Mouse (Mus musculus) left cerebral cortex, adult 2 months (tissue): ENCODE measurements at regions not wholly inside any gene's neighbourhood (a gene's known extent, or its start where the extent isn't known, plus 50 kb on each side); places are given as distances from the start of the nearest gene placed in this dataset.
"Not testable (repeated sequence)": the region's sequence is repeated elsewhere in the genome, so short reads cannot be mapped to it uniquely, and the experiment has no call there.

Source experiments
- DNase-seq, 2 experiments: peaks; one replicate each; pipeline ENCODE4 v3.0.0; 2021 to 2022; ENCODE audit warnings: low spot score in 2 of 2, mixed read lengths in 1 of 2; ENCODE audit errors: extremely low spot score in 1 of 2
- H3K27ac ChIP-seq: fragments of 200-600 bp; 2 replicates; pipeline ENCODE4 v1.8.1; 2022
- H3K4me3 ChIP-seq: fragments of 200-600 bp; 2 replicates; pipeline ENCODE4 v1.8.1; 2022
- CTCF ChIP-seq: fragments of 200-600 bp; IDR thresholded peaks from 2 replicates; pipeline ENCODE4 v1.8.1; 2022; ENCODE audit warnings: antibody characterized with exemption, mild to moderate bottlenecking, moderate library complexity
- intact Hi-C: fragments of 180-260 bp; cut with DNase I; formaldehyde crosslinking; loops from one replicate; pipeline ENCODE4 v1.15.1; 2025

DNA sequence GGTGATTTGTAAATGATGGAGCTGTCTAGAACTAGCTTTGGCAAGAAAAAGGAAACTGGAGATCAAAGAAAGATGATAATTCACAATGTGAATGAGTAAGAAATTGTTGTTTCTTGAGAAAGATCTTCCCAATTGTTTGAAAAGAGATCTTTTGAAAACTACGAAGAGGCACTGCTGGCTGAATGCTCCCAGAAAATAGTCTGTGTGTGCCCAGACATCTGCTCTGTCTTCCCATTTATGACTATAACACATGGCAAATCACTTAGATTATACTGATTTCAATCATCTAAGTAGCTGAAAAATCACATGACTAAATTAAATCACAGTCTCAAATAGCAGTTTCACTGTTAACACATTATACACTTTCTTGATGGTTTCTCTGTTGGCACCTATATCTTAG is 434.2 kb upstream of the Sema6d start:
- Histone ChIP-seq H3K27ac (no peak overlapping the region), H3K4me3 (no peak overlapping the region)
- intact Hi-C loops, result no loop called here
- no peak for DNase-seq
- no peak for TF ChIP-seq CTCF

GRCm38 (mm10) chr2:123688290-123689030 is 401.3 kb upstream of the Sema6d start:
- DNase-seq, result no peak
- TF ChIP-seq CTCF, result no peak
- Histone ChIP-seq H3K27ac (no peak overlapping the region), H3K4me3 (no peak overlapping the region)
- intact Hi-C loops, result no loop called here

GRCm38 (mm10) chr2:123689801-123690200 is 400.0 kb upstream of the Sema6d start:
- no peak for DNase-seq
- Histone ChIP-seq H3K4me3 (no peak overlapping the region), H3K27ac (no peak overlapping the region)
- TF ChIP-seq CTCF, result no peak
- intact Hi-C loops, result no loop called here

- TF ChIP-seq CTCF, result no peak
- no peak overlapping the region for H3K4me3 ChIP-seq
- intact Hi-C loops, result no loop called here
- DNase-seq, result no peak
- H3K27ac ChIP-seq, result no peak overlapping the region
These were observed 350.1 kb upstream of the Sema6d start for GRCm38 (mm10) chr2:123739688-123740087.

DNA sequence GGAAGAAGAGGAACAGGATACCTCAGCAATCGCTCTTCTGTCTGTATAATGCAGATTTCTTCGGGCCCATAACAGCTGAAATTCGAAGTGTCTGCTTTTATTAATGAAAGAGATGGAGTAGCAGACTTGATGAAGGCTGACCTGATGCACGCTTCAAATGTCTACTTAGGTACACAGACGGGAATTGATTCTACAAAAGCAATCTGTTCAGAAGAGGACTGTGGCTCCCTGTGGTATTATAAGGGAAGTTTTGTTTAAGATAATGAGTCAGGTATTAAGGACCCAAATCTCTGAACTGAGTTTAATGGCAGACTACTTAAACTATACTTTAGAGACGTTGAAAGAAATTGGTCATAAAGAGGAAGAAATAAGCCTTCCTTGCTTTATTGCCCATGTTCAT is 349.2 kb upstream of the Sema6d start:
- no peak for DNase-seq
- intact Hi-C loops, result no loop called here
- TF ChIP-seq CTCF, result no peak

GRCm38 (mm10) chr2:123754220-123754619 is 335.5 kb upstream of the Sema6d start:
- intact Hi-C loops, result no loop called here
- no peak for DNase-seq
- no peak for TF ChIP-seq CTCF
- no peak overlapping the region for H3K27ac ChIP-seq
- no peak overlapping the region for H3K4me3 ChIP-seq

More for the DNA sequence above, 349.2 kb upstream of the Sema6d start:
- H3K27ac ChIP-seq, result no peak overlapping the region
- no peak overlapping the region for H3K4me3 ChIP-seq

GRCm38 (mm10) chr2:123754656-123755499 is 334.9 kb upstream of the Sema6d start:
- H3K4me3 ChIP-seq, intact Hi-C loops, DNase-seq, H3K27ac ChIP-seq: not testable (repeated sequence)

GRCm38 (mm10) chr2:123799226-123799786 is 290.5 kb upstream of the Sema6d start:
- no peak for DNase-seq
- Histone ChIP-seq H3K27ac (no peak overlapping the region), H3K4me3 (no peak overlapping the region)
- intact Hi-C loops, result no loop called here
- TF ChIP-seq CTCF, result no peak

GRCm38 (mm10) chr2:123805646-123806045 is 284.1 kb upstream of the Sema6d start:
- no peak for TF ChIP-seq CTCF
- Histone ChIP-seq H3K27ac (no peak overlapping the region), H3K4me3 (no peak overlapping the region)
- DNase-seq, result no peak
- intact Hi-C loops, result no loop called here

- Histone ChIP-seq H3K4me3 (no peak overlapping the region), H3K27ac (no peak overlapping the region)
- no peak for DNase-seq
- intact Hi-C loops, result no loop called here
- TF ChIP-seq CTCF, result no peak
These were observed 283.4 kb upstream of the Sema6d start for GRCm38 (mm10) chr2:123806370-123806769.

DNA sequence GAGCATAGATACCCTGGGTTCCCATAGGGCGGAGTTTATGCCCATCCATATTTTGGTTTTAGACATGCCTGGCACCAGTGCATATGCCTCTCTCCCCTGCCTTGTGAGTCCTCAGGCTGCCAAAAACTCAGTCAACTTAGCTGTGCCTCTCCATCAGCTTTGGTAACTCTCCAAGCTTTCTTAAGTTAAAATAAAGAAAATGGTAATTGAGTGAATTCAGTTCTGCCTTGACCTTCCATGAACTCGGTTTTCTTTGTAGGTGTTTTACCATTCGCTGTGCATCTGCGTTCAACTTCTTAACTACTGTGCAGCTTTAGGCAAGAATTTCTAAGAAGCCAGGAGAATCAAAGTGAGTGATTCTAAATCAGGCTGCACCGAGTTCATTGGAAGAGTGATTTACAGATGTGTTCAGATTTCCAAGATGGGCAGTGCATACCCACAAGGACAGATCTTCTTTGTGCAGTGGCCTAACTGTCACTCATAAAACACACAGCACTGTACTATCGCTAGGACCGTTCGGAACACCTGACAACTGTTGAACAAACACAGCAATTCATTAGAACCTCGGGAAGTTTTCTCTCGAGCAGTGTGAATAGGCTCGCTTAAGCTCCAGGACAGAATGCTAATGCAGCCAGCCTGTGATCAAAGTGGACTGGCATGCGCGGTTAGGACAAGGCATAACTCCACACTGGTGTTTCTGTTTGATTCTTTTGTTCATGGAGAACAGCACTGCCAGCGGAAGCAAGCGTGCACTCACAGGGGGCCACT is 276.4 kb upstream of the Sema6d start:
- no peak for TF ChIP-seq CTCF
- DNase-seq, result peak in 1 of 2 experiments; percentile 23
- Histone ChIP-seq H3K27ac (peak overlapping the region; percentile 62; the same call in 1 of the 2 replicates), H3K4me3 (no peak overlapping the region)
- intact Hi-C loops, result loop anchor here (10.0 kb wide), 1 partner anchor 429 kb away; no protein-coding TSS in a partner anchor
